Mouse (Mus musculus): ENCODE results near the gene Srf. TPM values are rescaled to one million over a fixed set of nuclear protein-coding genes. Genes with fewer than 3 reads are reported as not detected.
"Not testable (repeated sequence)": the region's sequence is repeated elsewhere in the genome, so short reads cannot be mapped to it uniquely, and the experiment has no call there.

Gene Srf
- polyA plus RNA-seq, 1 experiment: 51.1 TPM

DNA sequence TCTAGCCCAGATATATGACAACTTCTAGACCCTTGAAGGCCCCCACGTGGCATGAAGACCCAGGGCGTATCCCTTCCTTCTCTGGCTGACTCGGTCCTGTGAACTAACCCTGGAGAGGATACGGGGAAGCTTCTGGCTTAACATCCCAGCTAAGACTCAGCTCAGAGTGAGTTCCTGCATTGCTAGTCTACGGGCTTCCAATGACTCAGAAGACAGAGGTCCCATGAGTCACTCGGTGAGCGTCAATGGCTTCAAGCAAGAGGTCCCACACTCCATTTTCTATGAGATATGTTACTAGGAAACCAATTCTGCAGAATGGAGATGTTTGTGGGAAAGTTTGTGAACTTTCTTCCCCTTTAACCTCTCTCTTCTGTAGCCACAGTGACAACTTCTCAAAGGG lies 18.6 kb upstream of the Srf start:
- H3K79me2 ChIP-seq (ENCODE audit: control insufficient read depth, insufficient read depth): no peaks in the 10 kb centered on the region
- no peaks in the 10 kb centered on the region for H3K27me3 ChIP-seq (ENCODE audit: control insufficient read depth, insufficient read depth, insufficient read length)
- no peak overlapping the region for H3K4me3 ChIP-seq
- no peak overlapping the region for H3ac ChIP-seq (ENCODE audit: control insufficient read depth, insufficient read length)
- H3K4me2 ChIP-seq (ENCODE audit: low read depth): no peak overlapping the region
- H3K36me3 ChIP-seq (ENCODE audit: control insufficient read depth, insufficient read depth): no peaks in the 10 kb centered on the region
- TF ChIP-seq SRF (IDR thresholded peaks at IDR 0.05; ENCODE audit: control insufficient read depth, insufficient read length, low read depth) (no peak), REST (IDR thresholded peaks at IDR 0.05; ENCODE audit: insufficient read depth, insufficient read length) (no peak), TCF12 (IDR thresholded peaks at IDR 0.05; ENCODE audit: insufficient read depth, poor library complexity, severe bottlenecking) (no peak), E2F4 (IDR thresholded peaks at IDR 0.05; ENCODE audit: insufficient read depth) (no peak), POLR2A (IDR thresholded peaks at IDR 0.05; ENCODE audit: insufficient read length, low read depth) (no peak), USF1 (IDR thresholded peaks at IDR 0.05; ENCODE audit: low read depth) (no peak), POLR2AphosphoS2 (IDR thresholded peaks at IDR 0.05; ENCODE audit: insufficient read length, low read depth) (no peak), MYOD1 (IDR thresholded peaks at IDR 0.05; ENCODE audit: control insufficient read depth in 1 of 3, insufficient read length in 2 of 3, low read depth in 2 of 3) (no peak), MYOG (IDR thresholded peaks at IDR 0.05; ENCODE audit: control insufficient read depth in 1 of 3, insufficient read depth in 1 of 3, insufficient read length in 2 of 3, low read depth in 2 of 3) (no peak), CEBPB (IDR thresholded peaks at IDR 0.05; ENCODE audit: insufficient read depth, poor library complexity, severe bottlenecking) (no peak), TCF3 (IDR thresholded peaks at IDR 0.05; ENCODE audit: insufficient read length, low read depth) (no peak), MAX (IDR thresholded peaks at IDR 0.05; ENCODE audit: low read depth) (no peak)

- H3K4me2 ChIP-seq (ENCODE audit: low read depth): no peak overlapping the region
- no peaks in the 10 kb centered on the region for H3K79me2 ChIP-seq (ENCODE audit: control insufficient read depth, insufficient read depth)
- no peak overlapping the region for H3K4me3 ChIP-seq
- no peaks in the 10 kb centered on the region for H3K27me3 ChIP-seq (ENCODE audit: control insufficient read depth, insufficient read depth, insufficient read length)
- no peak for TF ChIP-seq MYOG (IDR thresholded peaks at IDR 0.05; ENCODE audit: control insufficient read depth in 1 of 3, insufficient read depth in 1 of 3, insufficient read length in 2 of 3, low read depth in 2 of 3)
- no peak for TF ChIP-seq MYOD1 (IDR thresholded peaks at IDR 0.05; ENCODE audit: control insufficient read depth in 1 of 3, insufficient read length in 2 of 3, low read depth in 2 of 3)
- no peak for TF ChIP-seq E2F4 (IDR thresholded peaks at IDR 0.05; ENCODE audit: insufficient read depth)
- TF ChIP-seq POLR2AphosphoS2 (IDR thresholded peaks at IDR 0.05; ENCODE audit: insufficient read length, low read depth): no peak
- no peak for TF ChIP-seq SRF (IDR thresholded peaks at IDR 0.05; ENCODE audit: control insufficient read depth, insufficient read length, low read depth)
- no peak for TF ChIP-seq TCF3 (IDR thresholded peaks at IDR 0.05; ENCODE audit: insufficient read length, low read depth)
- TF ChIP-seq USF1 (IDR thresholded peaks at IDR 0.05; ENCODE audit: low read depth): no peak
- no peak for TF ChIP-seq MAX (IDR thresholded peaks at IDR 0.05; ENCODE audit: low read depth)
- no peak for TF ChIP-seq POLR2A (IDR thresholded peaks at IDR 0.05; ENCODE audit: insufficient read length, low read depth)
- TF ChIP-seq REST (IDR thresholded peaks at IDR 0.05; ENCODE audit: insufficient read depth, insufficient read length): no peak
- TF ChIP-seq CEBPB (IDR thresholded peaks at IDR 0.05; ENCODE audit: insufficient read depth, poor library complexity, severe bottlenecking): no peak
- no peak for TF ChIP-seq TCF12 (IDR thresholded peaks at IDR 0.05; ENCODE audit: insufficient read depth, poor library complexity, severe bottlenecking)
- no peaks in the 10 kb centered on the region for H3K36me3 ChIP-seq (ENCODE audit: control insufficient read depth, insufficient read depth)
- no peak overlapping the region for H3ac ChIP-seq (ENCODE audit: control insufficient read depth, insufficient read length)
These were observed 15.0 kb upstream of the Srf start for GRCm38 (mm10) chr17:46571005-46571404.

DNA sequence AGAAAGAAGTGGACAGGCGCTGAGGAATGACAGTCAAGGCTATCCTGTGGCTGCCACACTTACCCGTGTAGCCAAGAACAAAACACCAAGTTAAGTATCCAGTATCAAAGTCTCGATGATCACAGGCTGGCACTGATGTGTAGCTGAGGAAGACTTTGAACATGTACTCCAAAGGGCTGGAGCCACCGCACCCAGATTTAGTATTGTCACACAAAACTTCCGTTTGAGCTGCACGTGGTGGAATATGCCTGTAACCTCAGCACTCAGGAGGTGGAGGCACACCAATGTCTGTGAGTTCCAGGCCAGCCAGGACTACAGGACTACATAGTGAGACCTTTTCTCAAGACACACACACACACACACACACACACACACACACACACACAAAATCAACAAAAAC lies 3.2 kb upstream of the Srf start:
- peaks cover 12% of the 10 kb centered on the region for H3K79me2 ChIP-seq (ENCODE audit: control insufficient read depth, insufficient read depth)
- no peak overlapping the region for H3ac ChIP-seq (ENCODE audit: control insufficient read depth, insufficient read length)
- no peaks in the 10 kb centered on the region for H3K36me3 ChIP-seq (ENCODE audit: control insufficient read depth, insufficient read depth)
- H3K4me3 ChIP-seq: no peak overlapping the region
- H3K27me3 ChIP-seq (ENCODE audit: control insufficient read depth, insufficient read depth, insufficient read length): no peaks in the 10 kb centered on the region
- H3K4me2 ChIP-seq (ENCODE audit: low read depth): no peak overlapping the region
- TF ChIP-seq TCF3 (IDR thresholded peaks at IDR 0.05; ENCODE audit: insufficient read length, low read depth): no peak
- TF ChIP-seq SRF (IDR thresholded peaks at IDR 0.05; ENCODE audit: control insufficient read depth, insufficient read length, low read depth): no peak
- TF ChIP-seq CEBPB (IDR thresholded peaks at IDR 0.05; ENCODE audit: insufficient read depth, poor library complexity, severe bottlenecking): no peak
- no peak for TF ChIP-seq MYOD1 (IDR thresholded peaks at IDR 0.05; ENCODE audit: control insufficient read depth in 1 of 3, insufficient read length in 2 of 3, low read depth in 2 of 3)
- TF ChIP-seq POLR2AphosphoS2 (IDR thresholded peaks at IDR 0.05; ENCODE audit: insufficient read length, low read depth): no peak
- TF ChIP-seq POLR2A (IDR thresholded peaks at IDR 0.05; ENCODE audit: insufficient read length, low read depth): no peak
- TF ChIP-seq REST (IDR thresholded peaks at IDR 0.05; ENCODE audit: insufficient read depth, insufficient read length): no peak
- no peak for TF ChIP-seq E2F4 (IDR thresholded peaks at IDR 0.05; ENCODE audit: insufficient read depth)
- TF ChIP-seq MAX (IDR thresholded peaks at IDR 0.05; ENCODE audit: low read depth): no peak
- no peak for TF ChIP-seq TCF12 (IDR thresholded peaks at IDR 0.05; ENCODE audit: insufficient read depth, poor library complexity, severe bottlenecking)
- no peak for TF ChIP-seq USF1 (IDR thresholded peaks at IDR 0.05; ENCODE audit: low read depth)
- TF ChIP-seq MYOG (IDR thresholded peaks at IDR 0.05; ENCODE audit: control insufficient read depth in 1 of 3, insufficient read depth in 1 of 3, insufficient read length in 2 of 3, low read depth in 2 of 3): no peak

DNA sequence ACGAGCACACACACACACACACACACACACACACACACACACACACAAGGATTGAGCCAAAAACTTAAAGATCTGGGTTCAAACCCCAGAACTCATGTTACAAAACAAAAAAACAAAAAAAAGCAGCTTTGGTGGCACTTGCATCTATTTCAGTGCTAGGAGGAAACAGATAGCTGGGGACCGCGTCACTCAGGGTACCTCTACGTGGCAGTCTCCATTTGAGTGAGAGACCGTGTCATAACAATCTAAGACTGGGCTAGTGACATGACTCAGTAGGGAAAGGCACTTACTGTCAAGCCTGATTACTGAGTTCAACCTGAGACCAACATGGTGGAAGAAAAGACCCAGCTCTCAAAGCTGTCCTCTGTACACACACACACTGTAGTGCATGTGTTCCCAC lies 2.2 kb upstream of the Srf start:
- Histone ChIP-seq H3K36me3 (ENCODE audit: control insufficient read depth, insufficient read depth) (no peaks in the 10 kb centered on the region), H3ac (ENCODE audit: control insufficient read depth, insufficient read length) (no peak overlapping the region), H3K4me2 (ENCODE audit: low read depth) (no peak overlapping the region), H3K4me3 (no peak overlapping the region), H3K27me3 (ENCODE audit: control insufficient read depth, insufficient read depth, insufficient read length) (no peaks in the 10 kb centered on the region), H3K79me2 (ENCODE audit: control insufficient read depth, insufficient read depth) (peaks cover 20% of the 10 kb centered on the region)
- TF ChIP-seq MYOG (IDR thresholded peaks at IDR 0.05; ENCODE audit: control insufficient read depth in 1 of 3, insufficient read depth in 1 of 3, insufficient read length in 2 of 3, low read depth in 2 of 3) (no peak), USF1 (IDR thresholded peaks at IDR 0.05; ENCODE audit: low read depth) (no peak), POLR2AphosphoS2 (IDR thresholded peaks at IDR 0.05; ENCODE audit: insufficient read length, low read depth) (no peak), REST (IDR thresholded peaks at IDR 0.05; ENCODE audit: insufficient read depth, insufficient read length) (no peak), SRF (IDR thresholded peaks at IDR 0.05; ENCODE audit: control insufficient read depth, insufficient read length, low read depth) (no peak), MAX (IDR thresholded peaks at IDR 0.05; ENCODE audit: low read depth) (no peak), POLR2A (IDR thresholded peaks at IDR 0.05; ENCODE audit: insufficient read length, low read depth) (no peak), MYOD1 (IDR thresholded peaks at IDR 0.05; ENCODE audit: control insufficient read depth in 1 of 3, insufficient read length in 2 of 3, low read depth in 2 of 3) (no peak), TCF12 (IDR thresholded peaks at IDR 0.05; ENCODE audit: insufficient read depth, poor library complexity, severe bottlenecking) (no peak), CEBPB (IDR thresholded peaks at IDR 0.05; ENCODE audit: insufficient read depth, poor library complexity, severe bottlenecking) (no peak), TCF3 (IDR thresholded peaks at IDR 0.05; ENCODE audit: insufficient read length, low read depth) (no peak)

DNA sequence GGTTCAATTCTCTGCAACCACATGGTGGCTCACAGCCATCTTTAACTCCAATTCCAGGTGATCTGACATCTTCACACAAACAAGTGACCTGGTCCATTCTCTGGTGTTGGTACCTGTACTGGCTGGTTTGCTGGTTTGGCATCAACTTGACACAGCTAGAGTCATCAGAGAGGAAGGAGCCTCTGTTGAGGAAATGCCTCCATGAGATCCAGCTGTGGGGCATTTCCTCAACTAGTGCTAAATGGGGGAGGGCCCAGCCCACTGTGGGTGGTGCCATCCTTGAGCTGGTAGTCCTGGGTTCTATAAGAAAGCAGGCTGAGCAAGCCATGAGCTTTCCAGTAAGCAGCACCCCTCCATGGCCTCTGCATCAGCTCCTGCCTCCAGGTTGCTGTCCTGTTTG lies 1.3 kb upstream of the Srf start:
- Histone ChIP-seq H3K79me2 (ENCODE audit: control insufficient read depth, insufficient read depth) (peaks cover 24% of the 10 kb centered on the region), H3K4me3 (peak overlapping the region; percentile 72)
- not testable (repeated sequence) for H3ac ChIP-seq (ENCODE audit: control insufficient read depth, insufficient read length); H3K36me3 ChIP-seq (ENCODE audit: control insufficient read depth, insufficient read depth); H3K27me3 ChIP-seq (ENCODE audit: control insufficient read depth, insufficient read depth, insufficient read length); H3K4me2 ChIP-seq (ENCODE audit: low read depth)
